Mouse (Mus musculus) forebrain, embryonic 14.5 days (tissue): ENCODE measurements at regions not wholly inside any gene's neighbourhood (a gene's known extent, or its start where the extent isn't known, plus 50 kb on each side); places are given as distances from the start of the nearest gene placed in this dataset.

Experiments used
- ATAC-seq: fragments of 200-750 bp; cut with Nextera tagmentation; 2 replicates; pipeline ENCODE4 v1.8.0; 2017; ENCODE audit warnings: mild to moderate bottlenecking, moderate library complexity
- DNase-seq: peaks from one replicate; pipeline ENCODE4 v3.0.0-alpha.2; 2015; ENCODE audit warnings: low spot score
- H3K27ac ChIP-seq: fragments of 300-500 bp; sonication (generic); 2 replicates; pipeline ENCODE4 v1.5.1; 2014; ENCODE audit warnings: low read depth, mild to moderate bottlenecking, control low read depth, low read length, moderate library complexity
- H3K27me3 ChIP-seq: fragments of 300-500 bp; sonication (generic); replicated peaks from 2 replicates; pipeline ENCODE4 v1.6.1; 2014; ENCODE audit warnings: low read length, control low read depth, mixed read lengths; ENCODE audit not compliant: control insufficient read depth, insufficient read depth
- H3K36me3 ChIP-seq: fragments of 300-500 bp; sonication (generic); 2 replicates; pipeline ENCODE4 v1.6.1; 2014; ENCODE audit warnings: low read length, control low read depth; ENCODE audit not compliant: control insufficient read depth, insufficient read depth
- H3K4me1 ChIP-seq: fragments of 300-500 bp; sonication (generic); 2 replicates; pipeline ENCODE4 v1.6.1; 2014; ENCODE audit warnings: antibody characterized with exemption, low read length, control low read depth; ENCODE audit not compliant: control insufficient read depth, insufficient read depth
- H3K4me2 ChIP-seq: fragments of 300-500 bp; sonication (generic); 2 replicates; pipeline ENCODE4 v1.6.1; 2014; ENCODE audit warnings: mild to moderate bottlenecking, control low read depth, low read length
- H3K4me3 ChIP-seq: fragments of 300-500 bp; sonication (generic); 2 replicates; pipeline ENCODE4 v1.5.1; 2014; ENCODE audit warnings: low read depth, low read length, control low read depth
- H3K9ac ChIP-seq: fragments of 300-500 bp; sonication (generic); 2 replicates; pipeline ENCODE4 v1.6.1; 2014; ENCODE audit warnings: mild to moderate bottlenecking, low read length, control low read depth, moderate library complexity
- H3K9me3 ChIP-seq: fragments of 300-500 bp; sonication (generic); replicated peaks from 2 replicates; pipeline ENCODE4 v1.6.1; 2016; ENCODE audit warnings: low read length, control low read depth, mixed read lengths; ENCODE audit not compliant: control insufficient read depth
- WGBS: fragments of 180-500 bp; shearing (Covaris S2); extraction: QIAGEN DNeasy Blood & Tissue Kit; methylation state at CpG from one replicate; pipeline ENCODE4 v1.1.7; 2014; 5-methylcytosine and 5-hydroxymethylcytosine counted together

- Histone ChIP-seq H3K4me2 (no peak overlapping the region), H3K4me1 (peaks cover 4% of the 10 kb centered on the region; the same call in 1 of the 2 replicates), H3K27ac (no peak overlapping the region), H3K9ac (no peak overlapping the region), H3K4me3 (no peak overlapping the region), H3K36me3 (no peaks in the 10 kb centered on the region), H3K9me3 (no peaks in the 10 kb centered on the region), H3K27me3 (no peaks in the 10 kb centered on the region)
- ATAC-seq (no peak), DNase-seq (peak; percentile 65)
- 47% methylated on average over 5 of the region's 5 CpGs for WGBS
These were observed 60.4 kb downstream of the Dact1 start for GRCm38 (mm10) chr12:71370091-71370490.

- H3K9me3 ChIP-seq = no peaks in the 10 kb centered on the region
- H3K9ac ChIP-seq = no peak overlapping the region
- H3K36me3 ChIP-seq = no peaks in the 10 kb centered on the region
- H3K4me2 ChIP-seq = no peak overlapping the region
- ATAC-seq (peak; percentile 65; the same call in 1 of the 2 replicates), DNase-seq (peak; percentile 66)
- H3K4me1 ChIP-seq = peaks cover 8% of the 10 kb centered on the region; the same call in 1 of the 2 replicates
- H3K27me3 ChIP-seq = no peaks in the 10 kb centered on the region
- no peak overlapping the region for H3K4me3 ChIP-seq
- WGBS = 63% methylated on average over 5 of the region's 5 CpGs
- peak overlapping the region; percentile 2; the same call in 1 of the 2 replicates for H3K27ac ChIP-seq
These were observed 62.3 kb downstream of the Dact1 start for GRCm38 (mm10) chr12:71371948-71372347.

GRCm38 (mm10) chr12:71373633-71374032 lies 63.9 kb downstream of the Dact1 start:
- 88% methylated on average over 2 of the region's 2 CpGs for WGBS
- ATAC-seq (no peak), DNase-seq (no peak)
- no peaks in the 10 kb centered on the region for H3K27me3 ChIP-seq
- no peak overlapping the region for H3K27ac ChIP-seq
- no peaks in the 10 kb centered on the region for H3K36me3 ChIP-seq
- H3K4me2 ChIP-seq = no peak overlapping the region
- H3K9ac ChIP-seq = no peak overlapping the region
- H3K4me3 ChIP-seq = no peak overlapping the region
- no peaks in the 10 kb centered on the region for H3K9me3 ChIP-seq
- peaks cover 8% of the 10 kb centered on the region; the same call in 1 of the 2 replicates for H3K4me1 ChIP-seq

DNA sequence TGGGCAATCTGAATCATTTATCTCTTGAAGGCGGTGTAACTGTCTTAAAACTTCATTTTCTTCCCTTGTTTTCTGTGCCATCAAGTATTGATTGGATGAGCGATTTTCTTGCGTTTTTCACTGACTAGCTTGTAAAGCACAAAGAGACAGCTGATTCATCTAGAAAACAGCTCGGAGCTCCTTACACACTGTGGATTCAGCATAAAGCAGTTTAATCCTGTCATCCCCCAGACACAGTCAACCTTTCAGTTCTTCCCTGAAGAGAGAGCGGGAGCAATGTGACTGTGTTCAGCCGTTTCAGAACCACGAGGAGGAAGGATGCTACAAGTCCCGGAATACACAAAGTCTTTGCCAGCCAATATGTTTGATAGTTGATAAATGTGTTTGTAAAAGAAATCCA lies 66.8 kb downstream of the Dact1 start:
- ATAC-seq (no peak), DNase-seq (peak; percentile 40)
- no peak overlapping the region for H3K4me2 ChIP-seq

DNA sequence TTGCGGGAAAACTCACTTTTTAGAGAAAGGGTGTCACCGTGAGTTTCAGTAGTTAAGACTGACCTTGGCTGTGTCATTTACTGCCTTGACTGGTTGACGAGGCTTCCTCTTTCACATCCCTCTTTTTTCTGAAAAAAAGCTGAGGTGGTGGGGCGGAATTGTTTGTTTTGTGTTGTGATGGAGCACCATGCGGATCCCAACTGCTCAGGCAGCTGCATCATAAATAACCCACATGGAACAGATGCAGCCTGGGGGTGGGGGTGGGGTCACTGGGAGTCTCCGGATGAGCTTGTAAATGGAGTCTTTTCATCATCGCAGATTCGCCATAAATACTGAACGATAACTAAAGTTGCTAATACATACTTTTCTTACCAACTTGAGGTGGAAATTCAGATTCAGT lies 67.3 kb downstream of the Dact1 start:
- H3K27ac ChIP-seq = no peak overlapping the region
- no peak overlapping the region for H3K4me2 ChIP-seq
- ATAC-seq = no peak; the same call in 1 of the 2 replicates

More for the DNA sequence above, 66.8 kb downstream of the Dact1 start:
- Histone ChIP-seq H3K4me3 (no peak overlapping the region), H3K27ac (no peak overlapping the region; the same call in 1 of the 2 replicates), H3K9ac (no peak overlapping the region), H3K9me3 (no peaks in the 10 kb centered on the region), H3K27me3 (no peaks in the 10 kb centered on the region), H3K4me1 (peaks cover 8% of the 10 kb centered on the region; the same call in 1 of the 2 replicates), H3K36me3 (no peaks in the 10 kb centered on the region)
- WGBS = 64% methylated on average over 8 of the region's 8 CpGs

GRCm38 (mm10) chr12:71379626-71380423 lies 70.1 kb downstream of the Dact1 start:
- no peak for ATAC-seq
- WGBS = 91% methylated on average over 8 of the region's 8 CpGs

More for the DNA sequence above, 67.3 kb downstream of the Dact1 start:
- Histone ChIP-seq H3K4me1 (peaks cover 8% of the 10 kb centered on the region; the same call in 1 of the 2 replicates), H3K9ac (no peak overlapping the region), H3K27me3 (no peaks in the 10 kb centered on the region), H3K9me3 (no peaks in the 10 kb centered on the region), H3K36me3 (no peaks in the 10 kb centered on the region), H3K4me3 (no peak overlapping the region)
- peak; percentile 37 for DNase-seq
- WGBS = 72% methylated on average over 9 of the region's 9 CpGs

DNA sequence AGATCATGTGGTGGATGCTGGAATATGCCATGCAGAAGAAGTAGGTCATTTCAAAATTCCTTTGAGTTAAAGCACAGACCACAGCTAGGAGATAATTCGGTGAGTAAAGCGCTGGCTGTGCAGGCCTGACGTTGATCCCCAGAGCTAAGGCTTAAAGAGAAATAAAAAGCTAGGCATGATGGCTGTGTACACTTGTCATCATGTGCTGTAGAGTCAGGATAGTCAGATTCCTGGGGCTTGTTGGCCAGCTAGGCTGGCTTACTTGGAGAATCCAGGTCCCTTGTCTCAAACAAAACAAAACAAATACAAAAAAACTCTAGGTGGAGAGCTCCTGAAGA lies 70.7 kb downstream of the Dact1 start:
- H3K27ac ChIP-seq = no peak overlapping the region
- H3K27me3 ChIP-seq = no peaks in the 10 kb centered on the region
- no peak overlapping the region for H3K4me3 ChIP-seq
- no peaks in the 10 kb centered on the region for H3K36me3 ChIP-seq
- H3K9me3 ChIP-seq = no peaks in the 10 kb centered on the region
- ATAC-seq (no peak), DNase-seq (no peak)
- peaks cover 4% of the 10 kb centered on the region; the same call in 1 of the 2 replicates for H3K4me1 ChIP-seq
- no peak overlapping the region for H3K9ac ChIP-seq
- H3K4me2 ChIP-seq = no peak overlapping the region
- 89% methylated on average over 3 of the region's 3 CpGs for WGBS

More at GRCm38 (mm10) chr12:71379626-71380423, 70.1 kb downstream of the Dact1 start:
- Histone ChIP-seq H3K9ac (no peak overlapping the region), H3K4me2 (no peak overlapping the region), H3K27me3 (no peaks in the 10 kb centered on the region), H3K4me1 (peaks cover 4% of the 10 kb centered on the region; the same call in 1 of the 2 replicates), H3K27ac (no peak overlapping the region), H3K36me3 (no peaks in the 10 kb centered on the region), H3K9me3 (no peaks in the 10 kb centered on the region), H3K4me3 (no peak overlapping the region)
- no peak for DNase-seq

DNA sequence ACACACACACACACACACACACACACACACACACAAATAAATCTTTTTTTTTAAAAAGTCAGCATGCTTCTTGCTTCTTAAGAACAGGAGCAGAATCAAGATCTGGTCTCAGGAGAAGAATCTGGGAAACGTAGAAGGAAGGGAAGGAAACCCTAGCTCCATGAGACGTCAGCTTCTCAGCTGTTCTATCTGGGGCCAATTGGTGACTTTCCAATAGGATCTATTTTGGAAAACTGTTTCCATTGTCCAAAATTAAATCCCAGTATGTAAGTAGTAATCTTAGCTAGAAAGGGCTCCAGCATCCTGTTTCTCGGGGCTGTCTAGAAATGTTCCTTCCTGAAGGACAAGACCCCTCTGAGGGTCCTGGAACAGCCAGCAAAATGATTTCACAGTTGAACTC lies 76.6 kb downstream of the Dact1 start:
- H3K9me3 ChIP-seq = no peaks in the 10 kb centered on the region
- no peak overlapping the region for H3K4me2 ChIP-seq
- no peak overlapping the region for H3K9ac ChIP-seq
- DNase-seq (no peak), ATAC-seq (no peak)
- no peaks in the 10 kb centered on the region for H3K27me3 ChIP-seq
- WGBS = 82% methylated on average over 3 of the region's 3 CpGs
- no peak overlapping the region for H3K27ac ChIP-seq
- no peaks in the 10 kb centered on the region for H3K36me3 ChIP-seq
- no peak overlapping the region for H3K4me3 ChIP-seq
- no peaks in the 10 kb centered on the region for H3K4me1 ChIP-seq

GRCm38 (mm10) chr12:71391481-71391880 lies 81.8 kb downstream of the Dact1 start:
- no peaks in the 10 kb centered on the region for H3K9me3 ChIP-seq
- H3K4me3 ChIP-seq = no peak overlapping the region
- H3K27me3 ChIP-seq = no peaks in the 10 kb centered on the region
- H3K4me2 ChIP-seq = no peak overlapping the region
- ATAC-seq (no peak), DNase-seq (no peak)
- H3K36me3 ChIP-seq = no peaks in the 10 kb centered on the region
- H3K9ac ChIP-seq = no peak overlapping the region
- no peaks in the 10 kb centered on the region for H3K4me1 ChIP-seq
- H3K27ac ChIP-seq = no peak overlapping the region
- WGBS = 84% methylated on average over 6 of the region's 6 CpGs
